Mouse (Mus musculus) stomach, embryonic 14.5 days (tissue): Measurements from ENCODE around the gene Crcp. TPM values are rescaled to one million over a fixed set of nuclear protein-coding genes. Genes with fewer than 3 reads are reported as not detected.

ENCODE experiments used
- ATAC-seq: fragments of 200-750 bp; cut with Nextera tagmentation; 2 replicates; pipeline ENCODE4 v1.8.0; 2017; ENCODE audit warnings: low read depth, moderate TSS enrichment; ENCODE audit not compliant: insufficient number of reproducible peaks, insufficient read depth, low FRiP score
- H3K27ac ChIP-seq: fragments of 300-500 bp; sonication (generic); 2 replicates; pipeline ENCODE4 v1.5.1; 2014; ENCODE audit warnings: mild to moderate bottlenecking, low read length, moderate library complexity, mixed read lengths
- H3K27me3 ChIP-seq: fragments of 300-500 bp; sonication (generic); 2 replicates; pipeline ENCODE4 v1.6.1; 2014; ENCODE audit warnings: low read length, control low read depth, mixed read lengths; ENCODE audit not compliant: control insufficient read depth, insufficient read depth
- H3K36me3 ChIP-seq: fragments of 300-500 bp; sonication (generic); 2 replicates; pipeline ENCODE4 v1.6.1; 2014; ENCODE audit warnings: mild to moderate bottlenecking, control low read depth, low read length, moderate library complexity, mixed read lengths; ENCODE audit not compliant: control insufficient read depth, insufficient read depth
- H3K4me1 ChIP-seq: fragments of 300-500 bp; sonication (generic); 2 replicates; pipeline ENCODE4 v1.6.1; 2014; ENCODE audit warnings: low read length, control low read depth, mixed read lengths; ENCODE audit not compliant: control insufficient read depth, insufficient read depth
- H3K4me2 ChIP-seq: fragments of 300-500 bp; sonication (generic); replicated peaks from 2 replicates; pipeline ENCODE4 v1.6.1; 2014; ENCODE audit warnings: low read depth, low read length, control low read depth
- H3K4me3 ChIP-seq: fragments of 300-500 bp; sonication (generic); 2 replicates; pipeline ENCODE4 v1.5.1; 2014; ENCODE audit warnings: low read depth, low read length, control low read depth
- H3K9ac ChIP-seq: fragments of 300-500 bp; sonication (generic); replicated peaks from 2 replicates; pipeline ENCODE4 v1.6.1; 2014; ENCODE audit warnings: low read depth, mild to moderate bottlenecking, control low read depth, low read length, moderate library complexity, mixed read lengths
- H3K9me3 ChIP-seq: fragments of 300-500 bp; sonication (generic); 2 replicates; pipeline ENCODE4 v1.6.1; 2016; ENCODE audit warnings: low read depth, low read length, control low read depth; ENCODE audit not compliant: control insufficient read depth
- WGBS: fragments of 180-500 bp; shearing (Covaris S2); extraction: QIAGEN DNeasy Blood & Tissue Kit; methylation state at CpG from one replicate; pipeline ENCODE4 v1.1.7; 2014; 5-methylcytosine and 5-hydroxymethylcytosine counted together
- polyA plus RNA-seq: library from polyadenylated mRNA; unstranded; fragments of >200 nt; fragmentation: Nextera tagmentation; extraction: Ambion mirVana; gene quantifications from 2 replicates; pipeline ENCODE4 v1.2.1, GENCODE M21; 2014

The Crcp gene
- polyA plus RNA-seq, 1 experiment from 2014 or later: 24.2 TPM

DNA sequence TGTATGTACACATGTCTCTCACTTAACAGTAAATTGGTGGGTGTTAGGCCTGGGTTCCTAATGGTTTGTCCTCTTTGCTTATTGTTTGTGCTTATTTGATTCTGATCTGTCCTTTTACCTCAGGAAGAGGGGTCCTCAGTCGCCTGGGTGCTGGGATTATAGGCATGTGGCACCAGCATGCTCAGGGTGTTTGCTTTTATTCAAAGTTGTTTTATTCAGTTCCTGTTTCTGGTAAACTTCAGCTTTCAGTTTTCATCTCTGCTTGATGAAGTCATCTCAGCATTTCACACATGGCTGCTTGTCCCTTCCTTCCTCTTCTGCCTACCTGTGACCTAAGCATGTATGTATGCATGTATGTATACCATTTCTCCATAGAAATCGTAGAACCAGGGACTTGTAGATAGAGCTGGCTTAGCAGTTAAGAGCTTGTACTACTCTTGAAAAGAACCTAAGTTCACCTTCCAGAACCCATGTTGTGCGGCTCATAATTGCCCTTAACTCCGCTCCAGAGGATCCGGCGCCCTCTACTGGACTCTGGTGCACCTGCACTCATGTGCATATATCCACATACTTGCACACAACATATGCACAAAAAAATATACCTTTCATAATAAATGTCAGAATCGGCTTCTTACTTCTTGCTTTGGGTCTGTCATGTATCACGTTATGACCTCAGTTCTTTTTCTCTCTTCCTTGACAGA, 52.2 kb downstream of the Crcp start:
- Histone ChIP-seq H3K4me2 (no peak overlapping the region), H3K4me1 (0 out of 2 replicates have a peak, but pooled peaks cover 2% of the 10 kb centered on the region), H3K27me3 (no peaks in the 10 kb centered on the region), H3K9ac (no peak overlapping the region), H3K36me3 (peaks cover 4% of the 10 kb centered on the region; the same call in 1 of the 2 replicates), H3K9me3 (0 out of 2 replicates have a peak, but pooled peaks cover 4% of the 10 kb centered on the region), H3K27ac (no peak overlapping the region), H3K4me3 (no peak overlapping the region)
- ATAC-seq: no peak
- 97% methylated on average over 8 of the region's 8 CpGs for WGBS

DNA sequence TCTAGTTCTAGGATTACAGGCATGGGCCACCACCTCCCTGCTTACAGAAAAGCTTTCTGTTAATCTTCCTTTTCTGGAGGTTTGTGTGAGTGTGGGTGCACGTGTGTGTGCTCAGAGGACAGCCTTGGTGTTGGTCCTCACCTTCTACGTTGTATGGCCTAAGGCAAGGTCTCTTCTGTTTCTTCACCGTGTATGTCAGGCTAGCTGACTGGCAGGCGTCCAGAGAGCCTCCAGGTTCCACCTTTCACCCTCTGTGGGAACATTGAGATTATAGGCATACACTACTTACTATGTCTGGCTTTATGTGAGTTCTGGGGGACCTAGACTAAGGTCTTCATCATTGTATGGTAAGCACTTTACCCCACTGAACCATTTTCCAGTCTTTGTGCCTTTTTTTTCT, 53.3 kb downstream of the Crcp start:
- peaks cover 4% of the 10 kb centered on the region; the same call in 1 of the 2 replicates for H3K36me3 ChIP-seq
- 0 out of 2 replicates have a peak, but pooled peaks cover 2% of the 10 kb centered on the region for H3K4me1 ChIP-seq
- 0 out of 2 replicates have a peak, but pooled peaks cover 4% of the 10 kb centered on the region for H3K9me3 ChIP-seq
- 82% methylated on average over 4 of the region's 4 CpGs for WGBS
- H3K27me3 ChIP-seq: no peaks in the 10 kb centered on the region
- H3K9ac ChIP-seq: no peak overlapping the region
- H3K4me3 ChIP-seq: no peak overlapping the region
- H3K27ac ChIP-seq: no peak overlapping the region
- no peak overlapping the region for H3K4me2 ChIP-seq
- ATAC-seq: no peak

DNA sequence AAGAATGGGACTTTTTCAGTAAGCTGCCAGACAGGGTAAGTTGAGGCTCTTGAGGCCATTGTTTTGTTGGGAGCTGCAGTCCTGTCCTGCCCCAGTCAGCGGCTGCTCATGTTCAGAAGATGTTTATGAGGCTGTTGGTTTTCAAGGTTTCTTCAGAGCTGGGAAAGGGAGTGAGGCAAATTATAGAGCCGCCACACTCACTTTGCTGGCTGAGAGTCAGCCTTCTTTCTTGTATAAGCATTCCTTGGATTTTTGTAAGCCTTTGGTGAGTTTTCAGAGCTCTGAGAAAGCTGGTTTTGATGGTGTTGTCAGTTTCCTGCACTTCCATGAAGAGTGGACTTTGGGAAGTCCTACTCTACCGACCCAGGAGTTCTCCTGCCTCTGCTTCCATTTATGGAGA, 55.2 kb downstream of the Crcp start:
- no peak overlapping the region for H3K27ac ChIP-seq
- no peak for ATAC-seq
- H3K4me2 ChIP-seq: no peak overlapping the region
- H3K27me3 ChIP-seq: no peaks in the 10 kb centered on the region
- H3K9me3 ChIP-seq: 0 out of 2 replicates have a peak, but pooled peaks cover 4% of the 10 kb centered on the region
- H3K4me3 ChIP-seq: no peak overlapping the region
- 78% methylated on average over 3 of the region's 3 CpGs for WGBS
- H3K36me3 ChIP-seq: peaks cover 4% of the 10 kb centered on the region; the same call in 1 of the 2 replicates
- H3K4me1 ChIP-seq: no peaks in the 10 kb centered on the region
- H3K9ac ChIP-seq: no peak overlapping the region

DNA sequence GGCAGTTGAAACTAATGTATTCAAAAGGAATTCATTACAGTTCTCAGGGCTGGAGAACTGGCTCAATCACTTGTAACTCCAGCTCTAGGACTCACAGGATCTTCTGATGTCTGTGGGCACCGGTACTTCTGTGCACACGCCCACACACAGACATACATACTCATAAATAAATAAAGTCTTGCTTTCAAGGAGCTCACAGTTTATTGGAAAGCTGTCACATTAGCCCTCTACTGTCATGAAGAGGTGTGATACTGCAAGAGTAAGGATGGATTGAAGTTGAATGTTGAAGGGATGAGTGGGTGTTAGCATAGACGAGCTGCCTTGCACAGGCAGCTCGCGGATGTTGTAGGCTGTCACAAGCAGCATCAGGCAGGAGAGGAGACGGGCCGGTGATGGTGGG, 58.9 kb downstream of the Crcp start:
- ATAC-seq: no peak
- H3K4me2 ChIP-seq: no peak overlapping the region
- no peak overlapping the region for H3K27ac ChIP-seq
- H3K36me3 ChIP-seq: no peaks in the 10 kb centered on the region; the same call in 1 of the 2 replicates
- no peaks in the 10 kb centered on the region for H3K4me1 ChIP-seq
- no peaks in the 10 kb centered on the region for H3K9me3 ChIP-seq
- 89% methylated on average over 7 of the region's 7 CpGs for WGBS
- H3K4me3 ChIP-seq: no peak overlapping the region
- H3K9ac ChIP-seq: no peak overlapping the region
- H3K27me3 ChIP-seq: no peaks in the 10 kb centered on the region

DNA sequence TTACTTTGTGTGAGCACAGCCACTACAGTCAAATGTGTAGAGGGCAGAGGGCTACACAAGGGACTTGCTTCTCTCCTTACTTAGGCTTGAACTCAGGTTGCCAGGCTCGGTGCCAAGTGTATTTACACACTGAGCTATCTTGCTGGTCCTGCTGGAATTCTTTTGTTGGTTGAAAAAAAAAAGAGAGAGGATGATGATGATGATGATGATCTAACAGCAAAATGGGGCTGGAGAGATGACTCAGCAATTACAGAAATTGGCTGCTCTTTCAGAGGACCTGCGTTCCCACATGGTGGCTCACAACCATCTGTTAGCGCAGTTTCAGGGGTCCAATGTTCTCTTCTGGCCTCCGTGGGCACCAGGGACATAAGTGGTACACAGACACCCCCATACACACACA, 59.5 kb downstream of the Crcp start:
- no peaks in the 10 kb centered on the region for H3K4me1 ChIP-seq
- no peak for ATAC-seq
- WGBS: 92% methylated on average over 4 of the region's 4 CpGs

GRCm38 (mm10) chr5:130089177-130089576, 60.1 kb downstream of the Crcp start:
- no peaks in the 10 kb centered on the region for H3K27me3 ChIP-seq
- no peak overlapping the region for H3K4me3 ChIP-seq
- 0 out of 2 replicates have a peak overlapping the region, but pooled peaks have one; percentile 7 for H3K9ac ChIP-seq
- no peak for ATAC-seq
- no peaks in the 10 kb centered on the region for H3K9me3 ChIP-seq
- no peaks in the 10 kb centered on the region; the same call in 1 of the 2 replicates for H3K36me3 ChIP-seq
- no peaks in the 10 kb centered on the region for H3K4me1 ChIP-seq
- no peak overlapping the region for H3K27ac ChIP-seq
- 75% methylated on average over 7 of the region's 7 CpGs for WGBS
- H3K4me2 ChIP-seq: no peak overlapping the region

More for the DNA sequence above, 59.5 kb downstream of the Crcp start:
- Histone ChIP-seq H3K9me3 (no peaks in the 10 kb centered on the region), H3K27me3 (no peaks in the 10 kb centered on the region), H3K36me3 (no peaks in the 10 kb centered on the region; the same call in 1 of the 2 replicates), H3K9ac (no peak overlapping the region), H3K4me3 (no peak overlapping the region), H3K27ac (no peak overlapping the region), H3K4me2 (no peak overlapping the region)

DNA sequence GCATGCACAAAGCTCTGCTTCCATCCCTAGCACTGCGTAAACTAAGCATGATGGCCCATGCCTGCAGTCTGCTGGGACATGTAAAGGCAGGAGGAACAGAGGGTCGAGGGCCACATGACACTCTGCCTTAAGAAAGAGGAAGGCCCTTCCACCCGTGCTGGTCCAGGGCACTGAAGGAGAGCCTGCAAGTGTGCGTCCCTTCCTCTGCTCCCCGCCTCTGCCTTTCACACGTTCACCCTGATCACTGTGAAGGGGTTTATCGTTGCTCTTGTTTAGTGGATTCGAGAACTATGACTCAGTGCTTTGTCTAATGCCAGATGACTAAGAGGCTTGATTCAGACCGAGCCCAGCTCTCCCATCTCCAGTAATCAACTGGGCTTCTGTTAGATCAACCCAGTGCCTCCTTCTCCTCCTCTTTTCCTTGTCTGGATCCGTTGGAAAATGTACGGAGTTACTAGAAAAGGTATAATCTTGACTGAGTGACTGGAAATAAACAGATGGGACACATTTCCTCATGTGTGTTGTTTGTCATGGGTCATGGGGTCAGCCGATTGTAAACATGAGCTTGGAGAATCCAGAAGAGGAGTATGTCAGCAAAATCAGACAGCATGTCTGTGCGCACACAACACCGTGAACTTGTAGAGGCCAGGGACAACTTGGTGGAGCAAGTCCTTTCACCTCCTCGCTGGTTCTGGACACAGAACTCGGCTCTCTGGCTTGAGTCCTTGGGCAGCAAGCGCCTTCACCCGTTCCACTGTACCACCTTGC, 60.7 kb downstream of the Crcp start:
- WGBS: 73% methylated on average over 18 of the region's 18 CpGs
- no peak overlapping the region for H3K27ac ChIP-seq

DNA sequence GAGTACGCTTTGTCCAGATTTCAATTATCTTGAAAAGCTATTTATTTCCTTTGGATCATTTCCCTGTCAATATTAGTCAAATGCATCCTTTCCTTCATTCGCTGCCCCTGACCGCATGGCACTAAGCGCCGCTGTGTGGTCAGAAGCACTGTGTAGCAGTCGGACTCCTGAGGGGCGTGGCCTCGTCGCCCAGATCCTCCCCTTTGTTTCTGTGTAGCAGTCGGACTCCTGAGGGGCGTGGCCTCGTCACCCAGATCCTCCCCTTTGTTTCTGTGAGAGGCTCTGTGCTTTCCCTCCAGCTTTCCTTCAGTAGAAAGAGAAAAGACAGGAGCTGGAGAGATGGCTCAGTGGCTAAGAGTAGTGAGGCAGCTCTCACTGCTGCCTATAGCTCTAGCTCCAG, 67.7 kb downstream of the Crcp start:
- no peaks in the 10 kb centered on the region for H3K27me3 ChIP-seq
- H3K9ac ChIP-seq: no peak overlapping the region
- 0 out of 2 replicates have a peak, but pooled peaks cover 3% of the 10 kb centered on the region for H3K36me3 ChIP-seq
- H3K9me3 ChIP-seq: no peaks in the 10 kb centered on the region
- peak; percentile 79; the same call in 1 of the 2 replicates for ATAC-seq
- 62% methylated on average over 12 of the region's 12 CpGs for WGBS
- no peak overlapping the region for H3K4me3 ChIP-seq
- no peak overlapping the region for H3K4me2 ChIP-seq
- no peak overlapping the region for H3K27ac ChIP-seq
- H3K4me1 ChIP-seq: no peaks in the 10 kb centered on the region

More for the DNA sequence above, 60.7 kb downstream of the Crcp start:
- peak; percentile 46; the same call in 1 of the 2 replicates for ATAC-seq
- Histone ChIP-seq H3K9ac (0 out of 2 replicates have a peak overlapping the region, but pooled peaks have one; percentile 7), H3K27me3 (no peaks in the 10 kb centered on the region), H3K4me1 (no peaks in the 10 kb centered on the region), H3K4me2 (no peak overlapping the region), H3K9me3 (no peaks in the 10 kb centered on the region), H3K4me3 (no peak overlapping the region), H3K36me3 (no peaks in the 10 kb centered on the region; the same call in 1 of the 2 replicates)
